Mouse (Mus musculus) embryonic fibroblast, embryonic 13.5 days (primary cell): Measurements from ENCODE around the gene Ncbp3.

Source experiments
- CTCF ChIP-seq: IDR thresholded peaks from 2 replicates; pipeline ENCODE4 v1.5.1; 2011; ENCODE audit warnings: mild to moderate bottlenecking, control low read depth, low read length, moderate library complexity, borderline replicate concordance; ENCODE audit not compliant: insufficient read depth
- POLR2A ChIP-seq: IDR thresholded peaks from 2 replicates; pipeline ENCODE4 v1.6.1; 2011; ENCODE audit warnings: low read depth, mild to moderate bottlenecking, control low read depth, low read length, moderate library complexity

GRCm38 (mm10) chr11:73020953-73021800 lies 26.4 kb upstream of the Ncbp3 start:
- TF ChIP-seq CTCF = no peak
- TF ChIP-seq POLR2A = no peak
